Mouse (Mus musculus) kidney, adult 18-20 months (tissue): ENCODE results near the gene C3.
A peak's percentile ranks its signal among the peaks of the same experiment; 100 is the strongest.

ENCODE experiments used
- DNase-seq: peaks from one replicate; pipeline ENCODE4 v3.0.0; 2021

Gene C3

DNA sequence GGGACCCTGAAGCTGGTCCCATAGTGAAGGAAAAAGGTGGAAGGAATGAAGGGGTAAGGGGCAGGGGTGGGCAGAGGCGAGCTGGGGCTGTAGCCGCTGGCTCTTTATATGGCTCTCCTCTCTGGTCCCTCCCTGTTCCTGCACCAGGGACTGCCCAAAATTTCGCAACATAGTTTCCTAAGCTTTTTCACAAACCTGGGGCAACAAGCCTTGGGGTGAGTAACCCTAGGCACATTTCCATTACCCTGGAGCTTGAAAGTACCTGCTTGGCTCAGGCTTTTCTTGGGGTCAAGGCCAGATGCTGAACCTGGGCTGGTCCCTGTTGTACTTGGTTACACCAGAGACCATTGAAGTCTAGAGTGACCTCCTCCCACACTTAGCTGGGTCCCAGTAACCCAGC, at the start of gene C3:
TSS of gene C3 (minus strand) at position 123 of the 400 bp plus-strand sequence.
- DNase-seq: no peak

GRCm38 (mm10) chr17:57276634-57277121, 48.7 kb upstream of the C3 start:
- DNase-seq: peak; percentile 87

DNA sequence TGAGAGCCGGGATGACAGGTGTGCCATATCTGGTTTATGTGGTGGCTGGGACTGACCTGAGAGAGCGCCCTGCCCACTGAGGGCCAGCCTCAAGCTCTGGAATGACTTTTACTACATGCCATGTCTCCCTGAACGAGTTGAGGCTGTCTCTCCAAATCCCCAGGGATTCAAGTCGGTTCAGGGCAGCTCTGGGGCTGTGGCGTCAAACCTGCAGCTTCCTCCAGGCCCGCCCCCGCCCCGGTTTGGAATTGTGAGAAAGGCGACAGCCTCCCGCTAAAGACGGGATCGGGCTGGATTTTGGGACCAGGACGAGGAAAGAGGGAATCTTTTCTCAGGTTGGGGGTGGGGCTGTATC, 48.0 kb upstream of the C3 start:
- DNase-seq: peak; percentile 59

DNA sequence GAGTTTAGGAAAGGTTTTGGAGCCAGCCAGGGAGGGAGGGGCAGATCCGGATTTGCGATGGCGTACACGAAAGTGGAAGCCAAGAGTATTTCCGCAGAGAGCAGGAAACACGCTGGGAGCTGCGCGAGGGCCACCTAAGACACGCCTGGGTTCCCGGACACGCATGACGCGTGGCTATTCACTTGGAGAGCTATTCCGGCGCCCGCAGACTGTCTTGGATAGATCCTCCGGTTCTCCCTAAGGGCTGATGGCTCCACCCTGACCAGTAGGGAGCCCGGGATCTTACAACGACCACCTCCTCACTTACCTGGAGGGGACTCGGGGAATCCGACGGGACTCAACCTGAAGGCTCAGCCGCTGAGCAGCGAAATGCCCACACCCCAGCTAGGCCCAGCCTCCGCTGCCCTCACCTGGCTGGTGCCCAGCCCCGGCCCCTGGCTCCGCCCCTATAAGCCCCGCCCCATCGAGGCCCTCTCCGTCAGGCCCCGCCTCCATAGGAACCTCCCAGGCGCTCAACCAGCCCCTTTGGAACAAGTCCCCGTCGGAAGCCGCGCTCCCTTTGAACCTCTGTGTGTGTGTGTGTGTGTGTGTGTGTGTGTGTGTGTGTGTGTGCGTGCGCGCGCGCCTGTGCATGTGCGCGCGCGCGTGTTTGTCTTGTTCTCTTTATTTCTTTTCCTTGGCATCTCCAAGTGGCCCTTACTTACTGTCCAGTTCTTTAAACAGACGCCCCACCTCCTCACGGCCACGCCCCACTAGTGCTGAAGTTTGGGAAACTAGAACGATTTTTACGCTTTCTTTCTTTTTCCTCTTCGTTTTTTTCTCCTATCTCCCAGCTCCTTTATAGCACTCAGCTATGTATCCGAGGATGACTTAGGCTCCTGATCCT, 47.4 kb upstream of the C3 start:
- DNase-seq: peak; percentile 94

GRCm38 (mm10) chr17:57274686-57275085, 46.8 kb upstream of the C3 start:
- DNase-seq: no peak

GRCm38 (mm10) chr17:57273846-57274245, 45.9 kb upstream of the C3 start:
- DNase-seq: no peak

DNA sequence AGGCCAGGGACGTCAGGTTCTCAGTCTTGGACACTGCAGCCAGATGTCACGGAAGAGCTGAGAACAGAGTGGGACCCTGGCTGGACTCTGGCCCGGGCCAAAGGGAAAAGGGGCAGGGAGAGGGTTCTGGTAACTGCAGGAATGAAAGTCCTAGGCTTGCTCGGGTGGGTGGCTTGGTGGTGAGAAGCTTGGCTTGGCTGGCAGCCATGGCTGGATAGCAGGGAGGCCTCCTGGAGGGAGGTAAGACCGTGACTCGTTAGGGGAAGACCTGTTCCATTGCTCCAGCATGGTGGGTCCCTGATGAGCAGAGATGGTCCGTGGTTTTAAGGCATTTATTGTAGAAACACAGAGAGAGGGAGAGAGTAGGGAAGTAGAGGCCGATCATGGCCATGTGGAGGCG, 43.4 kb upstream of the C3 start:
- DNase-seq: no peak

DNA sequence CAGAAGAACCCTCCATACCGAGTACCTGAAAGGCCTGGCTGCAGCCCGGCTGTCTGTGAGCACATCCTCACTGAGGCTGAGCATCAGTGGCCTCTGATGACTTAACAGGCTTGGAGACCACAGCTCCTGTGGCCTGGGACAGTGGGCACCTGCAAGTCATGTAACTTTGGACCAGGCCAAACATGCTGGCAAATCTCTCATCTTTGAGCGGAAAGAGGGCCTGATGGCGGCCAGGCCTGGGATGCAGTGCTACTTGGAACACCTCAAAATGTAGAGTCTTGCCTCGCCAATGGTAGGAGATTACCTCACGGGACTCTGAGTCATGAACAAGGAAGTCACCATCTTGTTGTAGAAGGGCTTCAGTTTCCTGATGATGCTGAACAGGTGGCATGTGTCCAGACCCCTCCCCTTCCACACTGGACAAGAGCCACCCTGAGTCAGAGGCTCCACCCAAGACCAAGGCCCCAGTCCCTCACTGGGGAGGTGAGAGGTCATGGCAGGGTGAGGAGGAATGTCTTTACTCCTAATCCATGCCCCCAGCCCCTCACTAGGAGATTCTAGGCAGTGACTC, 39.7 kb upstream of the C3 start:
- no peak for DNase-seq

DNA sequence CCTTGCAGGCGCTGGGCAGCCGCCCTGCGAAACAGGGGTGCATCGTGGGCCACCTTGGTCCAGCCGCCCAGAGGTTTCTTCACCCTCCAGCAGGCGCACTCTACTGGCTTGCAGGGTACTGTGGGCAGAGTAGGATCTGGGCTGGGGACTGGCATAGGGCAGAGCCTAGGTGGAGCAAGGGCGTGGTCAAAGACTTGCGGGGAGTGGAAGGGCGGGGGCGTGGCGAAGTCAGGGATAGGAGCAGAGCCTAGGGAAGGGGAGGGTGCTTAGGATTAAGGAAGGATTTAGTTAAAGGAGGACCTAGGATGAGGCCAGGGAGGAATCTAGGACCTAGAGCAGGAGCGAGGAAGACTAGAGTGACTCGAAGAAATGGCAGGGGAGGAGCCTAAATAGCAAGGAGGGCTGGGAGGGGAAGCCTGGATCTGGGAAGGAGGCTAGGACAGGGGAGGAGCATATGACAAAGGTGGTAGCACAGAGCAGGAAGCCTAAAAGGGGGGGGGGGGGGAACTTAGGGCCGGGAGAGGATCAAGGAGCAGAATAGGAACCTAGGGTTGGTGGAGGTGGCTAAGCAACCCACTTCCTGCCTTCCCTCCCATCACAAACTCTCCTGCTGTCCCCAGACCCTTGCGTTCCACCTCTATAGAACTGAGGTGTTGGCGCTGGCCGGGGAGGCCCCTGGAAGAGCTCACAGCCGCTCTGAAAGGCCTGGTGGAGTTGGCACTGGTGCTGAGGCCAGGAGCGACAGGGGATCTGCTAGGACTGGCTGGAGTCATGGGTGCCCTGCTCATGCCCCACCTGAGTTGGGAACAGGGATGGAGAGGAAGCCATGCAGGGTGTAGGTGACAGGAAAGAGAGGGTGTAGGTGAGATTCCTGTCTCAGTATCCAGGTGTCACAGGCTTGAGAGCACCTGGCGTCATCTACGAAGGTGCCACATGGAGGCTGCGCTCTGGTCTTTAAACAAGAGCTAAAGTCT, 37.3 kb upstream of the C3 start:
- DNase-seq: peak; percentile 88

GRCm38 (mm10) chr17:57264164-57264563, 36.2 kb upstream of the C3 start:
- DNase-seq: no peak

DNA sequence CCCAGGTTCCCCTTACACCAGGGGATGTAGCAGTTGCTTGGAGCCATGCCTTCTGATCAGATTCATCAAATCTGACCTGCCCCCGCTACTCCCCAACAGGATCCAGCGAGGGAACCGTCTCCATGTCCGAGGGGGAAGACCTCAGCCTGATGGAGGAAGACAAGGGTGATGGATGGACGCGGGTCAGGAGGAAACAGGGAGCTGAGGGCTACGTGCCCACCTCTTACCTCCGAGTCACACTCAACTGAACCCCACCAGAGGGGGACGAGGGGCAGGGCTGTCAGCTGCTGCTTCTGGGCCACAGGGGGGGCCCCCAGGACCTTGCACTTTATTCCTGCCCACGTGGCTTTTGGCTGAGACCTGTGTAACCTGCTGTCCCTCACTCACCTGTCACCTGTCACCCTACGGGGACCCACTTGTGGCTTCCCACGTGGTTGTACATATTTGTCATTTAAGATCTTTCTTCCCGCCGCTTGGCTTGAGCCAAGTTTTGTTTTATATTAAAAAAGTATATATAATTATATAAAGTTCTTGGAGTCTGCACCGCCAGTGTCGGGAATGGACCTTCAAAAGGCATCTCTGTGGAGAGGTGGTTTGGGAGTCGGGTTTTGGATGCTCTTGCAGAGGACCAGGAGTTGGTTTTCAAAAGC, 35.1 kb upstream of the C3 start:
- DNase-seq: no peak

- no peak for DNase-seq
Observed at GRCm38 (mm10) chr17:57261796-57262195, 33.9 kb upstream of the C3 start.

GRCm38 (mm10) chr17:57261286-57261685, 33.4 kb upstream of the C3 start:
- DNase-seq: no peak

- DNase-seq: no peak
Observed at GRCm38 (mm10) chr17:57260351-57260750, 32.4 kb upstream of the C3 start.

- DNase-seq: no peak
Observed at GRCm38 (mm10) chr17:57259742-57260141, 31.8 kb upstream of the C3 start.

GRCm38 (mm10) chr17:57258191-57258590, 30.3 kb upstream of the C3 start:
- no peak for DNase-seq

- no peak for DNase-seq
Observed at GRCm38 (mm10) chr17:57256921-57257485, 29.1 kb upstream of the C3 start.

DNA sequence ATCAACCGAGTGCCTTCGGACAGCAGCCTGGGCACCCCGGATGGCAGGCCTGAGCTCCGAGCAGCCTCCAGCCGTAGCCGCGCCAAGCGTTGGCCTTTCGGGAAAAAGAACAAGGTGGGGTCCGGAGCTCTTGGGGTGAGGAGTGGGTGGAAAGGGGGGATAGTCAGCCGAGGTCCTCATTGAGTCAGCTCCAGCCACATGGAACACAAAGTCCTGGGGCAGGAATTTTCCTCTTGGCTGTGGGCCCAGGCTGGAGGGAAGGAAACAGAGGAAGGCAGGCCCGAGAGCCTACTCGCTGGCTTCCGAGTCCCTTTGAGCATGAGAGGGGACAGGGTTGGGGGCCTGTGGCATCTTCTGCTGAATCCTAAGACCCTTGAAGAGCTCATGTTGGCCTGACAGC, 27.4 kb upstream of the C3 start:
- no peak for DNase-seq

GRCm38 (mm10) chr17:57253306-57253705, 25.4 kb upstream of the C3 start:
- DNase-seq: no peak

- DNase-seq: no peak
Observed at GRCm38 (mm10) chr17:57251431-57251830, 23.5 kb upstream of the C3 start.

GRCm38 (mm10) chr17:57250461-57251160, 22.7 kb upstream of the C3 start:
- DNase-seq: peak; percentile 69
